Mouse (Mus musculus) 3134 (cell line): Measurements from ENCODE around the gene Supt20.

Source experiments
- DNase-seq: peaks from one replicate; pipeline ENCODE4 v3.0.0-alpha.2; 2011; ENCODE audit warnings: low spot score; ENCODE audit not compliant: insufficient read length; ENCODE audit errors: extremely low read depth

Supt20 gene

DNA sequence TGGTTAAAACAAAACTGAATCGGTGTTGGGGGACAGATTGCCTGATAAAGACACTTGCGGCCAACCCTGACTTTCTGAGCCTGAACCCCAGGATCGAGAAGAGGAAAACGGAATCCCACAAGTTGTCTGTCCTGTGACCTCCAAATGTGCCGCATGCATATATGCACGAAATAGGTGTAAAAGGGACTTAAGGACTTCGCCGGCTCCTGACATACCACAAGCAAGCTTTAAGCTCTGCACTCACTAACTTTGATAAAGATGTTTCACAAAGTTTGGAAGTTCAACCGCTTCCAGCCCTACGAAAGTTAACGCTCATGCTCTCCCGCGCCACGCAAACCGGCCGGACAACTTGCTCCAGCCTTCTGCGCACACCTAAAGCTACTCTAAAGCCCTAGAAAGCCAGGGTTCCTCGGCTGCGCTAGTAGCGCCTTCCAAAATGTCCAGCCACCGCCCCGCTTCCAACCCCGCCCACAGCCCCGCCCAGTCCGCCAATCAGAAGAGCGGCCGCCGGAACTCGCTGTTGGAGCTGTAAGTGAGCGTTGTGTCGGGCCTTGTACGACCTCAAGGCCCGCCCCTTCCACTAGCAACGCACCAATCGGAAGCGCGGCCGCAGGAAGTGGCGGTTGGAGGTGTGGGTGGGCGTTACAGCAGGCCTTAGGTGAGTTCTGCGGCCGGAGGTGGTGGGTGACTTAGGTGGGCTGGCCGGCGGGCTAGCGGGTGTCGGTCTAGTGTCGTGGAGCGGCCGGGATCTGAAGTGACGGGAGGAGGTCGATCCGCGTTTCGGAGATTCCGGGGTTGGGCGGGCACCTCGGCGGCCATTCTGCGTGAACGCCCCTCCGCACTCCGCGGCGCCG, at the start of gene Supt20:
Gene Supt20 (plus strand): TSS at position 606 of the 854 bp plus-strand sequence.
- peak; percentile 96 for DNase-seq

DNA sequence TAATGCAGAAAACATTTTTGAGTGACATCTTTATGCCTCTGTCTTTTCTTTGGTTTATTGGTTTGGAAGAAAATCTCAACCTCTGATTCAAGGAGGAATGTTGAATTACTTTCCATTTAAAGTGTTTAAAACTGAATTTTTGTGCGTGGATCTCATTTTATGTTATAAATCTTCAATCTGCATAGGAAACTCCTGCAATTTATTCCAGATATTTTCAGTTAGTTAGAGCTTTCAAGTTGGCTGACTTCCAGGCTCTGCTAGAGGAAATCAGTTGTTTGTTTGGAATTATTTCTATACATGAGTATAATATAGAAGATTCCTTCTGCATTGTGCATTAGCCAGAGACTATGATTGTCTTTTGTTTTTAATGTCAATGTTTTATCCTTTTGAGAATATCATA, 49.8 kb upstream of the Supt20 start:
- no peak for DNase-seq

DNA sequence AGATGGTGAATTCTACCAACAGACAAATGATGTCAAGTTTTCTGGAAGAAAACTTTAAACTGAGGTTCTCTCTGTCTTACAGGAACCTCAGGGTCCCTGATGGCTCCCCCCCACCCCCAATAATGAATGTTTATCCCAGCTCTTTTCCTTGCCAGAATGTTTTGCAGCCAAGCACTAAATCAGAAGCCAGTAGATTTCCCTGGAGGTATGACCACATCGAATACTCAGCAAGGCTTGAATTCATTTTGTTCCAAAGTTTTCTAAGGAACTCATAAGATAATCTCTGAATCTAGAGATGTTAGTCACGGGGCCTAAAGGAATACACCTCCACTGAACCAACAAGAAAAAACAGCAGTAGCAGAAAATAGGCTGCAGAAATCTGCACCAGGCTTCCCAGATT, 45.0 kb upstream of the Supt20 start:
- no peak for DNase-seq

DNA sequence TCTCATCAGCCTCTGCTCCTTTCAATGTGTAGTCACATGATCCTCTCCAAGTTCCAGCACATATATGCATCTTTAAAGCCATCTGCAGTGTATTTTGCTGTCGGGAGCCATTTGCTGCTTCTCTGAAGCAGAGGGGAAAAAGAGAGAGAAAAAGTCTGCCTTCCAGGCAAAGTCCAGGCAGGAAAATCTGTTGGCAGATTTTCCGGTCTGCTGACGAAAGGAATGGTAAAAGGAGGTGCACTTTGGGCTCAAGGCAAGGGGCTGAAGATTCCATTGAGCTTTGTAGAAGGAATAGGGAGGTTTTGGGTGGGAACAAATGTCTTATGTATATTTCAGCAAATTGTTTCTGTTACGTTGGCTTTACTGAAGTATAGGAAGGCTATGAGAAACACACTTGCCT, 41.0 kb upstream of the Supt20 start:
- DNase-seq, result no peak

DNA sequence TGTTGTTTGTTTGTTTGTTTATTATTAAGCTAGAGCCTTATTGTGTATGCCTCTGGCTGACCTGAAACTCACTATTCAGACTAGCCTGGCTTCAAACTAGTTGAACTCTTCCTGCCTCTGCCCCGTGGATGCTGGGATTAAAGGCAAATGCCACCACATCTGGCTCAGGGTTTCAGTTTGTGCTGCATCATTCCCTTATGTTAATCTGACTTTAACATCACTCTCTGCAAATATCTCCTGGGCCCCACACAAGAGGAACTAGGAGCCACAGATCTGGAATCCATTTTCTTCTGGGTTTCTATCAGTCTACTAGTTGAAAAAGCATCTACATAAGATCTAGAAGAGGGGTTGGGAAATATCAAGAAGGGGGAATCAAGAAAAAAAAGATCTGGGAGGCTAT, 38.4 kb upstream of the Supt20 start:
- DNase-seq, result no peak

DNA sequence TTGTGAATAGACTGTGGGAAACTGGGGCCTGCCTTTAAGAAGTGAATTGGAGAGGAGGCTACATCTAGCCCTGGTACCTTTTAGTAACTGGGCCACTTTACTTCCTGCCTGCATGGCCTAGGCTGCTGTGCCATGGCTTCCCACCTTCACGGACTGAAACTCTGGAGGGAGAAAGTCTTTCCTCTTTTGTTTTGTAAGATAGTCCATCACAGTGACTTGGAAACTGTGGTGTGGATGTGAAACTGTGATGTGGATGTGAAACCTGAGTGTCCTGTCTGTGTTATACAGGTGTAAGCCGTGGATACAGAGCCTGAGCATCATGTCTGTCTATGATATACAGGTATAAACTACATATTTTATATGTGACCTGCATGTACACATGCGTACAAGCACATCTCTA, 35.5 kb upstream of the Supt20 start:
- DNase-seq, result no peak

DNA sequence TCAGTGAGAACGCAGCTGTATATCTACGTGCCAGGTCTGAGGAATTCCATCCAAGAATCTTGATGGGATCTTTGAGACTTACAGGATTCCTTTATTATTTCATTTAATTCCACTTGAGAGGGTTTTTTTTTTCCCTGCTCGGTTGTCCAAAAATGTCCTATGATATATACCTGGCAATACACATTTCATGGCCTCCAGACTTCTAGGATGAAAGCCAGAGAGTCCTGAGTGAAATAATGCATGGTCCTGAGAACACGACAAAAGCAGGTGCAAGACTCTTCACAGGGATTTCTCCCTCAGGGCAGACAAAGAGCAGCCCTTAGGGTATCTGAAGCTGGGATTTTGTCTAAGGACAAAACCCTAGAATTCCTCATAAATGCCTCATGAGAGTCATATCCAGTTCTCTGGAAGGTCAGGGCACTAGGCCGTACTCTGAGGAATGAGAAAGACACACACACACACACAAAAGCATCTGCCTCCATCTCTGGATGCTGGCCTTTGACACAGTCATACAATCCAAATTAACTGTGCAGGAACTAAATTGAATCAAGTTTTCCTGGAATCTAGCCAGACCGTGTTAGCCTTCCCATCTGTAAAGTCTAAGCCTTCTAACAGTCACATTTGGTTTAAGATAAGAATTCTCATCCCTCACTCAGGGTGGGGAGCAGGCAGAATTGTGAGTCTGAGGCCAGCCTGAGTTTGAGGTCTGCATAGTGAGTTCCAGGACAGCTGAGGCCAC, 34.5 kb upstream of the Supt20 start:
- DNase-seq, result no peak

DNA sequence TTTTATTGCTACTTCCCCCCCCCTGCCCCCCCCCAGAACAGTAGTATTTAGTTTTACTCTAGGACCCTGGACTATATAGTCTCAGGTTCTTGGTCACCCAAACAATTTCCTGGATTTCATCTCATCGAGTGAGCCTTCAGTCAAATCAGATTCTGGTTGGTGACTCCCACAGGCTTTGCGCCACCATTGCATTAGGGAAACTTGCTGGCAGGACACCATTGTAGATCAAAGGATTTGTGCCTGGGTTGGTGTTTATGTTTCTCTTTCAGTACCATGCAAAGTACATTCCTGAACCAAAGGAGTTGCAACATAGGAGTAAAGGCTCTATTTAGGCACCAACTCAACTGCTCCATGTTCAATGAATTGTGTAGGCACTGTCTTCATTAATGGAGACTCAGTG, 32.9 kb upstream of the Supt20 start:
- no peak for DNase-seq

DNA sequence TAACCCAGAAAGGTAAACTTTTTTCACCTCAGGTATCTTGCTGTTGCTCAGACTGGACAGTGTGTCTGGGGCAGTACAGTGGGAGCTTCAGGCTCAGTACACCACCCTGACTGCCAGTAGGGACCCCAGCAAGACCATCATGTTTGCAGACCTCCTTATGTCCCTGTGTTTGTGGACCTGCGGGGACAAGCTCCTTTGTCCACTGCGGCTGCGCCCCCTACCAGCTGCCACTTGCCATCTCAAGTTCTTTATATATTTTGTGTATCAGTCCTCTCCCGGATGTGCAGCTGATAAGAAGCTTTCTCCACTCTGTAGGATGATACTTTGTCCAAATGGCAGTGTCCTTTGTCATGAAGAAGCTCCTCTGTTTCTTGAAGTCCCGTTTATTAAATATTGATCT, 30.2 kb upstream of the Supt20 start:
- DNase-seq, result no peak

DNA sequence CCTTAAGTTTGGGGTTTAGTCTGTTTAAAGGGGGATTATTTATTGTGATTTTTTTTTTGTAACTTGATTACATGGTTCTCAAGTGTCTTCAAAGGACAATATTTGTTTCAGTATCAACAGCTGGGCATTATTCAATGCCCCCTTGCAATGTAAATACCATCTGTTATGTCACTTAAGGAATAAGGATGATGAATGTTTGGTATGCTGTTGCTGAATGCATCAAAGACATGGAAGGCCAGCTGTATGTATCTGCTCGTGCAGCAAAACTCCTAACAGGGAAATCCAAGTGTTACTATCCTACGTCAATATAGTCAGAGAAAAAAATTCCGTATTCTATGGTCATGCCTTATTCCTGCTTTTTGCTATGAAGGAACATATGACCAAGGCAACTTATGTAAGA, 24.5 kb upstream of the Supt20 start:
- DNase-seq, result no peak

DNA sequence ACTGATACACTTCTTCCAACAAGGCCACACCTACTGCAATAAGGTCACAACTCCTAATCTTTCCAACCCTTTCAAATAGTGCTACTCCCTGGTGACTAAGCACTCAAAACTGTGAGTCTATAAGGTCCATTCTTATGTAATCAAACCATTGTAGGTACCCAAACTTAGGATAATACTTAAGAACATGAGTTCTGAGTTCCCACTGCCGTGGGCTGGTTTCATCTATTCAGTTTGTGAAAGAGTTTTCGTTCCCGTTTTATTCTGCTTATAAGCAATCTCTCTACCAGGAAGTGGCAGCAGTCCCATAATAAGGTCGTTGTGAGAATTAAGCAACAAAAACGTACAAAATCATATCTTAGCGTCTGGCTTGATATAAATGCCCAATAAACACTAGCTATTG, 23.9 kb upstream of the Supt20 start:
- DNase-seq, result no peak

DNA sequence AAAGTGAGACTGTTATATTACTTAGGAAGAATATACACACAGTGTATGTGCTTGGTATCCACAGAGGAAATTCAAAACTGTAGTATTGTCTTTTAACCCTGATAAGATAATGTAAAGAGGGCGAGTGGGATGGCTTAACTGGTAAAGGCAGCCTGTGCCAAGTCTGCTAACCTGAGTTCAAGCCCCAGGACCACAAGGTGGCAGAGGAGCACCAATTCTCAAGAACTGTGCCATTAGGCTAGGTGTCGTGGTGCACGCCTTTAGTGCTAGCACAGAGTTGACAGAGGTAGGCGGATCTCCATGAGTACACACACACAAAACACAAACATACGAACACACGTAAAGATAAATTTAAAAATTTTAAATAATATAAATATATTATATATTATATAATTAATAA, 23.0 kb upstream of the Supt20 start:
- no peak for DNase-seq

DNA sequence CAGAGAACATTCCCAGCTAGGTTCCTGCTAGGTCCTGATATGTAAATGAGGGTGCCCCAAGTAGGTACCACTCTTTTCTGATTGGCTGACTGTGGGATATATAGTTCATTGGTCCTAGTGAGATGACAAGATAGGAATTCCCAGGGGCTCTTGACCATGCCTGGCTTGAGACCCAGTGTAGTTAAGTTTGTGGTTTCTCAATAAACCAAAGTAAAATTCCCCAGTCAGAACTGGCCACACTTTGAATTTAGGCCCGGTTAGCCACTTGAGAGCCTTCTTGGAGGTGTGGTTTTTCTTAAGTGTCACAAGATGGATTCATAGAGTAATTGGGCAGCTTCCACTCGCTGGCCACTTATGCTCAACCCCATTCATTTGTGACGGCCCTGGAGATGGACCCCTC, 20.5 kb upstream of the Supt20 start:
- peak; percentile 41 for DNase-seq

DNA sequence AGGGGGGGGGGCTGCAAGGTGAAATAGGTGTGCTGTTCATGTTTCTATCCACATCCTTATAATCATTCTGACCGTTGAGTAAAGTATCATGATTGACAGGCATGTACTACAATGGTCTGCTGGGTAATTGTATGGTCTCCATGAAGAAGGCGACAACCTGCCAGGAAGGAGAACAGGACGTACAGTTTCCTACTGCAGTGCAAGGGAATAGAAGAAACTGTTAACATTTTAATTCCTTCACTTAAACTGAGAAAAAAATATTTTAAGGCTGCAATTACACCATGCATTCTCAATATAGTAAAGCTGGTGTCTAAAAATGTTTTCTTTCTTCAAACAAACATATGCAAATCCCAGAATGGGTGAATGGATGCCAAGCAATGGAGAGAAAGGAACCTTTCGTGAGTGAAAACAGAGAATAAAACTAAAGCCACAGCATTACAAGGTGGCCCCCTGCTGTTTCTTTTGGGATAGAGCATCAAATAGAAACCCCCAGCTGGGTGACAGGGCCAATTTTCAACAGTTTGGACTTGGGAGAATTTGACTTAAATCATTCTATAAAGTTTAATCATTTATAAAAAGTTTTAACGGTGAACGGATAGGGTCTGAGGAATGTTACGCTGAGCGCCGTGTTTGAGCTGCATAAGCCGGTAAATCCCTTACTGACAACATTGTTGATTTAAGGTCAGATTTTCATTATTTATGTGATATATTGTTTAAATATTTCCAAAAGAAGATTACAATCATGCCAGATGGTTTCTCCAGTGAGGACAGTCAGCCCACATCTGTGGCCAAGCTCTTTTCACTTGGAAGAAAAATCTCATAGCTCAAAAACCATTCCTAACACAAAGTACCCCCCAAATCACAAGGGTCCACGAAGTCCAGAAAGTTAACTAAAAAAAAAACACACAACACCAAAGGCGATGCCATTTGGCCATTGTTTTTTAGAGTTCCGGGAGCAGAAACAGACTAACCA, 19.8 kb upstream of the Supt20 start:
- no peak for DNase-seq

DNA sequence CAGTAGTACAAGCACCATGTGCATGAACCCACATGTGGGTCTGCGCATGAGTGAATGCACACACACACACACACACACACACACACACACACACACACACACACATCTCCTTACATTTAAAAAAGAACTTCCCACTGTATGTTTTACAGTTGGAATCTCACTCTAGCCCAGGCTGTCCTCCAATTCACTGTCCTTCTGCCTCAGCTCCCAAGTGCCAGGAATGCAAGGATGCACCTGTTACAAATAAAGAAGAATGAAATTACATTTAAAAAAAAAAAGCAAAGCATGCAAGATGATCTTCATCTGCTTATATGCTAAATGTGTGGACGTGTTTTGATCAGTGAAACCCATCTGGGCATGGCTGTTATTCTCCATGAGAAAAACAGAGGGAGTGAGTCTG, 15.8 kb upstream of the Supt20 start:
- no peak for DNase-seq

DNA sequence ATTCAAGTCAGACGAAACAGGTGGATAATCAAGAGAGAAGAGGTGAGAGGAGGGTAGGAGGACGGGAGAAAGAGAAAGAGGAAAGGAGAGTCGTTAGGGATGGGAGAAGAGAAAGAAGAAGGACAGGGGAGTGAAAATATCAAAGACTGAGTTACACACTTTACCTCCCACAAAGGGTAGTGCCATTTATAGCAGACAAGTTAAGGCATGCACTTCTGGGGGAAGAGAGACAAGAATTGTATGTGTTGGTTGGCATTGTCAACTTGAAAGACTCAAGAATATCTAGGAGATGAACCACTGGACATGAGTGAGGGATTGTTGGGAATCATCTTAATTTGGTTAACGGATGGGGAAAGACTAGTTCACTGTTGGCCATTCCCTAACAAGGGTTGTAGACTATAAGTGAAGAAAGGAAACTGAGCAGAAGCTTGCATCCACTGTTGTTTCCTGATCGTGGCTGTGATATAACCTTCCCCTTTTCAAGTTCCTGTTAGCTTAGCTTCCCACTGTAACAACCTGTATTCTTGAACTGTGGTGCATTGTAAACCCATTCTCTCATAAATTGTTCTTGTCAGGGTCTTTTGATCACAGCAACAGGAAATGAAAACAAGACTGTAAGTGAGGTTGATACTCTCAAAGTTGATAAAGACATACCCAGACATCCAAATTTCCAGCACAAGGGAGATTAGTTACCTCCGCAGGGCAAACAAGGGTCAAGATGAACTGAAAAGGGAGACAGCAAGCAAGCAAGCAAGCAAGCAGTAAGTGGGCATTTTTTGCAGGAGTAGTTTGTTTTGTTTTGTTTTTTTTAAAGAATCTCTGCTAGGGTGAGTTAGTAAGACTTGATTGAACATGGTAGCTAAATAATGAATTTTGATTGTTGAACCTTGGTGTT, 11.1 kb upstream of the Supt20 start:
- no peak for DNase-seq

DNA sequence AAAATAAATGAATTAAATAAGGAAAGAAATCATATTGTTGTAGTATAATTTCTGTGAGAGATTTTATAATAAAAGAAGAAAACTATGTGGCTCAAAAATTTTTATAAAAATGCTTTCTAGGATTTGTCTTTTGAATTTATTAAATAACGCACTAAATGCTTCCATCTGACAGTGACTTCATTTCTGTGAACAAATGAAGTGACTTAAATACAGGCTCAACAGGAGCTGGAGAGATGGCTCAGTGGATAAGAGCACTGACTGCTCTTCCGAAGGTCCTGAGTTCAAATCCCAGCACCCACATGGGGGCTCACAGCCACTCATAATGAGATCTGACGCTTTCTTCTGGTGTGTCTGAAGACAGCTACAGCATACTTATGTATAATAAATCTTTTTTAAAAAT, 7.4 kb upstream of the Supt20 start:
- no peak for DNase-seq

DNA sequence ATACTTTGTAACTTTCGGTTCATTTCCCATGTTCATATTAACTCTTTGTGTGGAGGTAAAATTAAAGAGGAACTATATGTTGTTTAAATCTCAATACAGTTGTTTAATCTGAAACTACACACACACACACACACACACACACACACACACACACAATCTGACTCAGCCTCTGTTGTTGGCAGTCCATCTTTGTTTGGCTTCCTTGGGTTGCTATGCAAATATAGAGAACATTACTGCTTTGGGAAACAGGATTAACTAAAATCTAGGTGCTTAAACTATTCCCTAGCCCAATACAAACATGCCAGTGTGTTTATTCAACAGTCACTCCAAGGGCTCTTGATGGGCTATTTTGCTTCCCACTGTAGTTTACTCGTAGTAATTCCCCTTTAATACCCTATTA, 5.4 kb upstream of the Supt20 start:
- DNase-seq, result no peak

DNA sequence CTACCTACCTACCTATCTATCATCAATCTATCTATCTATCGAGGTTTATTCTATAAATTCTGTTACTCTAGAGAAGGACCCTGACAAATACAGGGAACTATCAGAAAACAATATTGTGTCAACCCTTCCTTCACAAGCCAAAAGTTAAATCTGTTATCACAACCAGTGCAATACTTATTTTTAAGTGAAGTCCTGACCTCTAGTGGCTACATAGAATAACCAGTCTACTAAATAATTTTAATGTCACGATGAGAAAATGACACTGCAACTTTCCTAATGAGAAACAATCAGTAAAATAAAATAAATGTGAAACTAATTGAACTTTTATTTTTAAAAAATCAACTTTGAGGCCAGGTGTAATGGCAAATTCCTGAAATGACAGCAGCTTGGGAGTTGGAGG, 3.5 kb upstream of the Supt20 start:
- no peak for DNase-seq

DNA sequence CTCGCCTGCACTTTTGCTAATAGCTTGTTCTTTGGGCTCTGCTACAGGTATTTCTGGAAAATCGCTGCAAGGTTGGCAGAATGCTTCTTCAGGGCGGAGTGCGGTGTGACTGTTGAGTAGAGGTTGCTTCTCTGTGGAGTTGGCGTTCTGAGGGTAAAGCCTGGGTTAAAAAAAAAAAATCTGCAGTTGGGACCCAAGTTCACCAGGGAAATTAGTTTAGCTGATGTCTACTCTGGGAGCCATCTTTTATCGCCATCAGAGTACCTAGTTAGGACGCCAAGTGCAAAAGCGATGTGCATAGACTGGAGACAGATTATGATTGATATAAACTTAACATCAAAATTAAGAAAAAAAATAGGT, 429 bp downstream of the Supt20 start:
- no peak for DNase-seq
